Mouse (Mus musculus) CD4-positive, CD25-positive, alpha-beta regulatory T cell, adult 4 months (primary cell): ENCODE measurements at regions not wholly inside any gene's neighbourhood (a gene's known extent, or its start where the extent isn't known, plus 50 kb on each side); places are given as distances from the start of the nearest gene placed in this dataset.

Source experiments
- ATAC-seq: one replicate; pipeline ENCODE4 v1.8.0; 2017

GRCm38 (mm10) chr14:102925769-102926443 lies 56.5 kb downstream of the Kctd12 start:
- no peak for ATAC-seq

DNA sequence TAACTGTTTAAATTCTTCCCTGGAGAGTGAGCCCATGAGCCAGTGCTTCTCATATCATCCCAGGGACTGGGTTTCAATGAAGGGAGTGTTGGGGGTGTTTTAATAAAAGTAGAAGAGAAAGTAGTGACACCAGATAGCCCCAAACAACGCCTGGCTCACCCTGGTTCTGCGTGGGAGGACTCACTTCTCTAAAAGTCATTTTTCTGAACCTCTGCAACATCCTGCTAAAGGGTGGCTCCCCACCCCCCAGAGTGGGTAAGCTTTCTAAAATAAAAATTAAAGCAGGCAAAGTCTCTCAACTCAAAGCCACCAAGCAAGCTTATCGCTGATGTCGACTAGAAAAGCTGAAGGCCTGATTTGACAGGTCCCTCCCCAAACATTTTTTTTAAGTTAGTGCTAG lies 57.8 kb downstream of the Kctd12 start:
- no peak for ATAC-seq

- ATAC-seq, result no peak
These were observed 59.9 kb downstream of the Kctd12 start for GRCm38 (mm10) chr14:102922496-102922993.

- no peak for ATAC-seq
These were observed 62.0 kb downstream of the Kctd12 start for GRCm38 (mm10) chr14:102920415-102920814.

- no peak for ATAC-seq
These were observed 63.1 kb downstream of the Kctd12 start for GRCm38 (mm10) chr14:102919261-102919801.

DNA sequence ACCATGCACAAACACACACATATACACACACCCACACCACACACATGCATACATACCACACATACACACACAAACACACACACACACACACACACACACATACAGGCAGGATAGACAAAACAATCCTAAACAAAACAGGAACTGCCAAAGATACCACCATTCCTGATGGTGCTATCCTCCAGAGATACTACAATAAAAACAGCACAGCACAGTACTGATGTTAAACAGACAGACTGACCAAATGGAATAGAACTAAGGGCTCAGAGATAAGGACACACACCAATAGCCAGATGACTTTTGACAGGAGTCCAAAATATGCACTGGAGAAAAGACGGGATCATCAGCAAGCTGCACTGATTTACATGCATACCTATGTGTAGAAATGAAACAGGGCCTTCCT lies 64.5 kb downstream of the Kctd12 start:
- no peak for ATAC-seq

- ATAC-seq, result no peak
These were observed 66.5 kb downstream of the Kctd12 start for GRCm38 (mm10) chr14:102915918-102916317.

DNA sequence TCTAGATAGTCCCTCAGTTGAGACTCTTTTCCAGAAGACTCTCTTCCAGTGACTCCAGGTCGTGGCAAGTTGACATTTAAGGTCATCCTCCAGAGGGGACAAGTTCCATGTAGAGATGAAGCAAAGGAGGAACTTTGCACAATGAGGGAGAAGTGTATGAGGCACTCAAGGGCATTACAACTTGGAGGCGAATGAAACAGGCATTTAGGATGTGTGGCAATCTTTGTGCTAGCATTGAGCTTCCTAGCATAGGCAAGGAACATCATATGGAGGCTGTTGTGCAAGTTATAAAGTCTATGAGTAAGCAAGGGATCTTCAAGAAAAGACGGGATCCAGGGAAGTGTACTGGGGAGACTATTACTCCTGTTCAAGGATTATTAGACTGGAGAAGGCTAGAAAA lies 70.9 kb downstream of the Kctd12 start:
- no peak for ATAC-seq

GRCm38 (mm10) chr14:102908990-102909389 lies 73.4 kb downstream of the Kctd12 start:
- ATAC-seq, result no peak

- no peak for ATAC-seq
These were observed 74.9 kb downstream of the Kctd12 start for GRCm38 (mm10) chr14:102907411-102908103.

GRCm38 (mm10) chr14:102906826-102907225 lies 75.6 kb downstream of the Kctd12 start:
- ATAC-seq, result no peak

DNA sequence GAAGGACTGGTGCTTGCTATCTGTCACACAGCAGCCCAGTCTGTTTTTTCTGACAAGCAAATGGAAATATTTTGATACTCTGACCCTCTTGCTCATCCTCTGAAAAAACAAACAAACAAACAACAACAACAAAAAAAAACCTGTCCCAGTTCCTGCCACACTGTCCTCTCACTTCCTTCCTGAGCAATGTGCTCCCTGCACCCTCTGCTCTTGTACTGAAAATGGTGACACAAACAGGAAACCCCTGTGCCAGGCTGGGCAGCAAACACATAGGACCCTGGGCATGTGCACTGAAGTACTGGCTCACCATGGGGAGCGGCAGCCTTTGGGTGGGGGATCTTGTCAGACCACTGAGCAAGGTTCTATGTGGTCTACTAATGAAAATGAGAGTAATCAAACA lies 76.2 kb downstream of the Kctd12 start:
- no peak for ATAC-seq

GRCm38 (mm10) chr14:102902906-102903305 lies 79.5 kb downstream of the Kctd12 start:
- ATAC-seq, result no peak

- no peak for ATAC-seq
These were observed 80.2 kb downstream of the Kctd12 start for GRCm38 (mm10) chr14:102902236-102902635.

DNA sequence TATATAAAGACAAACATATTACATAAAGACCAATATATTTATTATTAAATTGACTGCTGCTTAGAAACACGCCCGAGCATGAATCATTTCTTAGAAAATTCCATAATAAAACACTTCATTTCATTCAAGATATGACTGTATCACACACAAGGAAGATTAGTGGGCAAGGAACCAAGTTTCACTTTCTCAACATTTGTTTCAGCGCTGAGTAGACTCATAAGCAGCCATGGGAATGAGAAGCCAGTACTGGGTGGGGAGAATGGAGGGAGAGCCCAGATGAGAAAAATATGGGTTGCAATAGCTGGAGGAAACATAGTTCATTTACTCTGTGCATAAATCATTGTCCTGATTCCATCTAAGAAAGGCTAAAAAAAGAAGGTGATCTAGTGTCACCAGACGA lies 84.0 kb downstream of the Kctd12 start:
- no peak for ATAC-seq

DNA sequence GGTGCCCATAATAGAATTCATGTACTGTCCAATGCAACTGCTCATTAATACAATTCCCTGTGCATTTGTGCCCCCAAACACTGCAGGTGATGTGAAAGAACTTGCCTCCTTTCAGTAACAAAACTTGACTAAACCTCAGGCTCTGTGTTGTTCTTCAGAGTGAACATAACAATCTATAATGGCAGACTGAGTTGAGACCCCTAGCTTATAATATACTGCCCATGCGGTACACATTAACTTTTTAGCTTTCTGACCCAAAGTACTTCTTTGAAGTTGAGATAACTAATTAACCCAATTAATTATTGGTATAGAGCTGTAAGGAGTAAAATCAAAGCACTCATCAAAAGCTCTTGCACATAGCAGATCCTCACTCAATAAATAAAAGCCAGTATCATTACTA lies 85.4 kb downstream of the Kctd12 start:
- no peak for ATAC-seq

DNA sequence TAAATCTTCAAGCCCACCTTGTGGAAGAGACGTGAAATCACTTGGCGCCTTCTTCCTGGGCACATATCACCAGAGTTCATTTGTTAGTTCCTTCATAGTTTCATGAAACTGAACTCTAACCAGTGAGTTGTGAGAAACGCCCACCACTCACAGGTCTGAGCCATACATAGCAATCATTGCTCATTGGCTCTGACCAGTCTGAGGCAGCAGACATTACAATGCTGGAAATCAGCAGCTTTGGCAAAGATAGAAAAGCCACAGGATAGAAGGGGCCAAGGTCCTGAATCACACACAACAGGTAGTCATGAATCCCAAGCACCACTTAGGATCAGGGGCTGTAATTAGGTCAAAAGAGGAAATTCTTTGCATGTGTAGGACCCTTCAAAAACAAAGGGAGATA lies 85.9 kb downstream of the Kctd12 start:
- no peak for ATAC-seq

GRCm38 (mm10) chr14:102893241-102893640 lies 89.2 kb downstream of the Kctd12 start:
- no peak for ATAC-seq

DNA sequence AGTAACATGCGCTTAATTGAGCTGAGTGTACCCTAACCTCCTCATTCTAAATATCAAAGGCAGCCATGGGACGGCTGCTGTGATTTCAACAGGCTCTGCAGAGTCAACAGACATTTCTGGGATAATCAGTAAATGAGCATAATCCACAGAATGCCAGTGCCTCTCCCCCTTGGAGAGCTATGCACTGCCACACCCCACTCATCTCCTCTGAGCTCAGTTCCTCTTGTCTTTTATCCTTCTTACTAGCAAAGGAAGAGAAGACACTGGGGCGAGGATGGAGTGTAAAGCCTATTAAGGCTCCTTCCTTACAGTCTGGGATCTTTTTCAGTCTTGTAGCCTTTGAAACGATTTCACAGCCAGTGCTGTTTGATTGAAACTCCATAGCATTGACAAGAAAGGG lies 90.9 kb downstream of the Kctd12 start:
- no peak for ATAC-seq

DNA sequence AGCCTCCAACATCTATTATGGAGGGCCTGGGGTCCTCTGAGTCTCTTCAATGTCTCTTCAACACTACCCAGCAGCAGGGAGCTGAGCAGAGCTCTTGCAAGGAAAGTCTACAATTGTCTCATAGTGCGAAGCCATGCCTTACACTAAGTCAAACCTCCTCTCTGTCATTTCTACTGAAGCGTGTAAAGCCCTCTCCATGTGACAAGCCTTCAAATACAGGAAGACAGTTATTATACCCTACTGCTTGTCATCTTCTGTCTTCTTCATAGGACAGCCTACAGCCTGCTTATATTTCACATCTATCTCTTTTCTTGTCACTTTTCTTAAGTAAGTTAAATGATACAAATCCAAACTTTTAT lies 97.2 kb downstream of the Kctd12 start:
- no peak for ATAC-seq

DNA sequence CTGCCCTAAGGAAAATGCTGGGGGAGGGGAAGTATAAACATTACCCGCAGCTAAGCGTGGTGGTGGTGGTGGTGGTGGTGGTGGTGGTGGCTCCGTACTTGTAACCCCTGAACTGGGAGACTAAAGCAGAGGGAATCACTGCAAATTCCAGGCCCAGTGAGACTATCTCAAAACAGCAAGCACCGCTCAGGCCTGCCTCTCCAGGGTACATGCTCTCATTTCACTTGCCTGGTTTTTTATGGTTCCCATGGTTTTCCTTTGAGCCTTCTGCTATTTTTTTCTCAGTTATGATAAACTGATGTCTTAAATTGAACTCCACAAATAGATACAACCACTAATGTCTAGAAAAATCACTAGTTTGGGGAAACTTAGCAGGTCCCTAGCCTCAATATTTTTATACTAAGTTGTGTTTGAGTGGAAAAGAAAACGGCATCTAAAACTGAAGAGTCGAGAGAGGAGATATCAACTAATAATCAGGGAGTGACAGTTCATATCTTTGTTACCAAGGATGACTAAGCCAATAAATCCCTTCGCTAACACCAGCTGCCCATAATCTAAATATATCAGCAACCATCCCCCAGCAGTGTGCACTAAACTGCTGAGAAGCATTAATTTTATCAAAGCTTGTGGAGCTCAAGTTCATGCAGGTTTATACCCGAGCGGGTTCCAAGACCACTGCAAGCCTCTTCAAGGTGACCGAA lies 97.7 kb downstream of the Kctd12 start:
- ATAC-seq, result no peak

DNA sequence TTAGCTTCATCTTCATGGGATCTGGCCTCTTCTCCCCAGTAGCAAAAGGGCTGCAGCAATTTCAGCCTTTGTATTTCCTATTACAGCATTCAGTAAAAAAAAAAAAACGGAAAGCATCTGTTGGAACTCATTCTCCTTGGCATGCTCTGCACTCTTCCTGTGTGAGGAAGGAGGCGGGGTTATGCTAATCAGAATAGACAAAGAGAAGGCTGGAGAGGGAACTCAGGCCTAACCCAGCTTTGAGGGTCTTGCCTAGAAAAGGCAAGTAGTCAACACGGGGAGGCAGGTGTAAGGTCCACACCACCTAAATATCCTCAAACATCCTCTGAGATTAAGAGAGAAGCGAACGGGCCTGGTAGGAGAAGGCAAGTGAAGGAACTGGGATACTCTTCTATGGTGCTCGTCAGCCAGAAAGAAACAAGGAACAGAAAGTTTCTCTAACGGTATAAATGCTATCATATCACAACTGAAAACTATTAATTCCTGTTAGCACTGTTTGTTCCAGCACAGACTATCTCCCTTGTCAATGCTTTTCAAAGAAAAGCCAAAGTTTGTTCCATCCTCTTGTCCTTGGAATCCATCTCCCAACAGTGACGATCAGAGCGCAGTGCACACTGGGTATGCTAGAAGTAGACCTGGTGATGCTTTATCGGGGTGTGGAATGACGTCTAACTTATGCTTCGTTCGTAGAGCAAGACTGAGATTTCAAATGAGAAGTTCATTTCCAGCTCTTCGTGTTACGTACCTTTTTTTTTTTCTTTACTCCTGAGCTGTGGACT lies 98.9 kb downstream of the Kctd12 start:
- ATAC-seq, result no peak

DNA sequence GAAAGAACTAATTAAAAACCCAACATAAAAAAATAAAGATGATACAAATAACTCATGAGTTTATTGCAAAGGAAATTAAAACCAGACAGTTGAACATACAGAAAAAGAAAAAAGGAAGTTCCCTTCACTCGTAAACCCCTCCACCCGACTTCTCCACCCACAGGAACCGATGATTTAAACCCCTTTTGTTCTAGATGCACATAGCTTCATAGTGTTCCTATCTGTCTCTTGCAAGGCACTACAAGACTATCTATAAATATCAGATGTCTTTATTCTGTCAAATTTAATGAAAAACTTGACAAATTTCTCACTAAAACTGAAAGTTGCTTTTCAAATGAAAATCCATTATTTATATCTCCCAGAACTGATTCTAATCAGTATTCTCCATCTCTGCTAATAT lies 100.2 kb downstream of the Kctd12 start:
- ATAC-seq, result no peak
